Mouse (Mus musculus) heart, adult 2 months (tissue): ENCODE measurements around the gene Lrrc61.

Experiments used
- CTCF ChIP-seq: fragments of 200-600 bp; IDR thresholded peaks from 2 replicates; pipeline ENCODE4 v1.8.1; 2022; ENCODE audit warnings: antibody characterized with exemption, mild to moderate bottlenecking, moderate library complexity
- POLR2A ChIP-seq: fragments of 200-500 bp; IDR thresholded peaks from 2 replicates; pipeline ENCODE4 v1.6.1; 2011; ENCODE audit warnings: mild to moderate bottlenecking, low read depth, low read length, control low read depth; ENCODE audit not compliant: insufficient read depth

DNA sequence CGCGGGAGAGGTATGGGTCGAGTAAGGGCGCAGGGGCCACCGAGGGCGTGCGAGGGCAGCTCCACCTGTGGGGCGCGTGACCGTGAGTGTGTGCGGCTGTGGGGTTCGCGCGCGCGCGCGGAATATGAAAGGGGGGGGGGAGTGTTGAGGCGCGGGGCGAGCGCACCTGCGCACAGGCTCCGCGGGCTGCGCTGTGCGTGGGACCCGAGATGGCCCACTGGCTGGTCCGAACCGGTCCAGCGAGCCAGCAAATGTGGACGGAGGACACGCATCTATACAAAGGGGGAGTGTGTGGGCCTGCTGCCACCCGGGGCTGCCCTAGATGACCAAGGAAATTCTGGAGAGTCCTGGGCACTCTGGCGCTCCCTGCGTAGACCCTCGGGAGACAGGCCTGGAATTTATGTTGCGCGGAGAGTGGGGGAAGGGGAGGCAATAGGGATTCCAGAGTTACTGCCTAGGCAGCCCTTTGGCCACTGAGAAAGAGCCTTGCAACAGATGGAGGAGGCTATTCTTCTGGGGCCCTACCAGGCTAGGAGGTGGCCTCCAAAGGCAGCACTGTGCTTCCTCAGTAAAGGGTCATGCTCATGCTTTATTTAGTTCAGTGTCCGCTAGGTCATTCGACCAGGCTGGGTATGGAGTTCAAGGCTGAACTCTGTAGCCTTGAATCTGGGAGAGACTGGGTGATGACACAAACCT lies 39.6 kb downstream of the Lrrc61 start:
- no peak for TF ChIP-seq CTCF
- no peak for TF ChIP-seq POLR2A
